Mouse (Mus musculus) telencephalon, adult 2 months (tissue): Measurements from ENCODE around the gene Scyl2.
"Not testable (repeated sequence)": the region's sequence is repeated elsewhere in the genome, so short reads cannot be mapped to it uniquely, and the experiment has no call there.

Source experiments
- DNase-seq: peaks from one replicate; pipeline ENCODE4 v3.0.0-alpha.2; 2011; ENCODE audit warnings: low read depth, low spot score

Gene Scyl2

GRCm38 (mm10) chr10:89686139-89686808 is at the start of gene Scyl2:
TSS of gene Scyl2 (minus strand) at chr10:89686285.
- DNase-seq: peak; percentile 91

GRCm38 (mm10) chr10:89732001-89732794 is 46.1 kb upstream of the Scyl2 start, which contains the start of gene Actr6:
TSS of gene Actr6 (minus strand) at chr10:89732295.
- DNase-seq: peak; percentile 94

- no peak for DNase-seq
Observed at GRCm38 (mm10) chr10:89731341-89731740, 45.3 kb upstream of the Scyl2 start.

- DNase-seq: no peak
Observed at GRCm38 (mm10) chr10:89730386-89730785, 44.3 kb upstream of the Scyl2 start.

- DNase-seq: no peak
Observed at GRCm38 (mm10) chr10:89722247-89723195, 36.4 kb upstream of the Scyl2 start.

- no peak for DNase-seq
Observed at GRCm38 (mm10) chr10:89720796-89721195, 34.7 kb upstream of the Scyl2 start.

- DNase-seq: no peak
Observed at GRCm38 (mm10) chr10:89720252-89720651, 34.2 kb upstream of the Scyl2 start.

- DNase-seq: no peak
Observed at GRCm38 (mm10) chr10:89714910-89715309, 28.8 kb upstream of the Scyl2 start.

- DNase-seq: no peak
Observed at GRCm38 (mm10) chr10:89708720-89709119, 22.6 kb upstream of the Scyl2 start.

GRCm38 (mm10) chr10:89707397-89707796 is 21.3 kb upstream of the Scyl2 start:
- no peak for DNase-seq

- DNase-seq: no peak
Observed at GRCm38 (mm10) chr10:89703042-89703441, 17.0 kb upstream of the Scyl2 start.

GRCm38 (mm10) chr10:89697956-89698355 is 11.9 kb upstream of the Scyl2 start:
- DNase-seq: no peak

- DNase-seq: not testable (repeated sequence)
Observed at GRCm38 (mm10) chr10:89696270-89696669, 10.2 kb upstream of the Scyl2 start.

- no peak for DNase-seq
Observed at GRCm38 (mm10) chr10:89695194-89695911, 9.3 kb upstream of the Scyl2 start.

GRCm38 (mm10) chr10:89690021-89690420 is 3.9 kb upstream of the Scyl2 start:
- DNase-seq: no peak

- no peak for DNase-seq
Observed at GRCm38 (mm10) chr10:89687455-89687854, 1.4 kb upstream of the Scyl2 start.

GRCm38 (mm10) chr10:89685391-89686138 is 520 bp downstream of the Scyl2 start:
- DNase-seq: no peak

GRCm38 (mm10) chr10:89682961-89683360 is 3.1 kb downstream of the Scyl2 start:
- no peak for DNase-seq

GRCm38 (mm10) chr10:89682157-89682556 is 3.9 kb downstream of the Scyl2 start:
- DNase-seq: no peak

- no peak for DNase-seq
Observed at GRCm38 (mm10) chr10:89681706-89682105, 4.4 kb downstream of the Scyl2 start.
